Comparison of ENCODE assay signal across 9 mouse cellular contexts in genomic region chr10:77418138-77418537, GRCm38 (mm10). TPM values are rescaled to one million over a fixed set of nuclear protein-coding genes. Genes with fewer than 3 reads are reported as not detected.
A peak's percentile ranks its signal among the peaks of the same experiment; 100 is the strongest.
DNase-seq lines count a peak whose midpoint lies in the region; ATAC-seq and TF ChIP-seq lines count a peak whose summit lies in the region.
"Had no signal": no experiment of that assay in that cellular context is flagged by ENCODE, and none has a peak within 500 bp of the region (broad histone marks: within the 10 kb centered on the region; RNA-seq: fewer than 3 reads in every experiment).

Adarb1 (minus strand) TSS chr10:77418270.

- H3K27ac ChIP-seq in bone marrow macrophage, adult 2 months (ENCODE audit: insufficient read depth, low read depth, low read length): no peak within 1 kb of the TSS
- H3K27ac ChIP-seq in embryonic facial prominence, embryonic 15.5 days (replicated peaks): peak within 1 kb of the TSS; percentile 58
- H3K27ac ChIP-seq in limb, embryonic 12.5 days: no peak within 1 kb of the TSS
- H3K27ac ChIP-seq in midbrain, embryonic 14.5 days (replicated peaks; ENCODE audit: low read depth, low read length): peak within 1 kb of the TSS; percentile 82

- DNase-seq in A20 (ENCODE audit: low read depth, low spot score): peak; percentile 94
- DNase-seq in heart, adult 8-10 months (ENCODE audit: low spot score): peak; percentile 90
- DNase-seq in kidney, adult 8-10 months: peak; percentile 87 to 90
- DNase-seq in midbrain, embryonic 14.5 days: peak; percentile 97
- DNase-seq in spleen, adult 12 weeks (ENCODE audit: low spot score): peak; percentile 72

- H3K9ac ChIP-seq in embryonic facial prominence, embryonic 15.5 days: peak within 1 kb of the TSS; percentile 62
- H3K9ac ChIP-seq in limb, embryonic 12.5 days (replicated peaks): peak within 1 kb of the TSS; percentile 75
- H3K9ac ChIP-seq in midbrain, embryonic 14.5 days (replicated peaks; ENCODE audit: low read length): peak within 1 kb of the TSS; percentile 84

- H3K4me2 ChIP-seq in embryonic facial prominence, embryonic 15.5 days (replicated peaks): peak within 1 kb of the TSS; percentile 95
- H3K4me2 ChIP-seq in limb, embryonic 12.5 days: peak within 1 kb of the TSS; percentile 92
- H3K4me2 ChIP-seq in midbrain, embryonic 14.5 days (ENCODE audit: low read length): peak within 1 kb of the TSS; percentile 97

- H3K4me3 ChIP-seq in bone marrow macrophage, adult 2 months (ENCODE audit: insufficient read depth, low read length): peak within 1 kb of the TSS; percentile 73
- peak within 1 kb of the TSS; percentile 83 for H3K4me3 ChIP-seq in embryonic facial prominence, embryonic 15.5 days (replicated peaks)
- peak within 1 kb of the TSS; percentile 77 for H3K4me3 ChIP-seq in limb, embryonic 12.5 days (replicated peaks)
- peak within 1 kb of the TSS; percentile 77 for H3K4me3 ChIP-seq in midbrain, embryonic 14.5 days (replicated peaks; ENCODE audit: low read depth, low read length)

- peaks cover 19% of the 10 kb centered on the region for H3K27me3 ChIP-seq in embryonic facial prominence, embryonic 15.5 days
- H3K27me3 ChIP-seq in limb, embryonic 12.5 days: peaks cover 22% of the 10 kb centered on the region
- peaks cover 14% of the 10 kb centered on the region for H3K27me3 ChIP-seq in midbrain, embryonic 14.5 days (ENCODE audit: control insufficient read depth, insufficient read depth, low read length)

- no peak for TF ChIP-seq POLR2A in bone marrow macrophage, adult 2 months (IDR thresholded peaks at IDR 0.05; ENCODE audit: borderline replicate concordance, low read depth, low read length)

- peak; percentile 92 for ATAC-seq in embryonic facial prominence, embryonic 15.5 days (ENCODE audit: insufficient number of reproducible peaks, low FRiP score, low TSS enrichment, low read depth)
- peak; percentile 92 for ATAC-seq in limb, embryonic 12.5 days (ENCODE audit: insufficient number of reproducible peaks, insufficient read depth, low FRiP score, low TSS enrichment, low read depth)
- peak; percentile 94 for ATAC-seq in midbrain, embryonic 14.5 days (ENCODE audit: low FRiP score, low TSS enrichment)

- H3K9me3 ChIP-seq in embryonic facial prominence, embryonic 15.5 days (replicated peaks): no peaks in the 10 kb centered on the region
- H3K9me3 ChIP-seq in limb, embryonic 12.5 days: no peaks in the 10 kb centered on the region; the same call in 1 of the 2 replicates
- no peaks in the 10 kb centered on the region for H3K9me3 ChIP-seq in midbrain, embryonic 14.5 days (ENCODE audit: control insufficient read depth, low read length)

- H3K36me3 ChIP-seq in embryonic facial prominence, embryonic 15.5 days: no peaks in the 10 kb centered on the region
- H3K36me3 ChIP-seq in limb, embryonic 12.5 days: no peaks in the 10 kb centered on the region
- H3K36me3 ChIP-seq in midbrain, embryonic 14.5 days (ENCODE audit: control insufficient read depth, insufficient read depth, low read length): no peaks in the 10 kb centered on the region
- H3K36me3 ChIP-seq: G1E had no signal

- WGBS in embryonic facial prominence, embryonic 15.5 days: under 1% methylated on average over 57 of the region's 57 CpGs
- WGBS in limb, embryonic 12.5 days: under 1% methylated on average over 56 of the region's 57 CpGs
- WGBS in midbrain, embryonic 14.5 days: under 1% methylated on average over 56 of the region's 57 CpGs

- H3K4me1 ChIP-seq in bone marrow macrophage, adult 2 months (ENCODE audit: control insufficient read depth, insufficient read depth, low read length): peaks cover 7% of the 10 kb centered on the region
- peaks cover 17% of the 10 kb centered on the region for H3K4me1 ChIP-seq in embryonic facial prominence, embryonic 15.5 days
- H3K4me1 ChIP-seq in limb, embryonic 12.5 days (replicated peaks): peaks cover 16% of the 10 kb centered on the region
- peaks cover 10% of the 10 kb centered on the region for H3K4me1 ChIP-seq in midbrain, embryonic 14.5 days (ENCODE audit: control insufficient read depth, insufficient read depth, low read length)

- no peak for TF ChIP-seq CTCF in bone marrow macrophage, adult 2 months (IDR thresholded peaks at IDR 0.05; ENCODE audit: low read depth, low read length)

RNA-seq across cellular contexts. Expression of gene Adarb1, which starts in this region (rescaled TPM):
- 0.77 and 0.84 TPM in 2 replicates for polyA plus RNA-seq in bone marrow macrophage, adult 2 months (2012; ENCODE audit: insufficient read depth, insufficient read length, missing spikeins)
- 5.2 and 8.0 TPM in 2 replicates for polyA plus RNA-seq in embryonic facial prominence, embryonic 15.5 days (2015; fragmentation: Nextera tagmentation; extraction: Ambion mirVana)
- 10 to 100 TPM; 12.4 to 17.7 (median 16.4) TPM for total RNA-seq in heart, adult 8-10 months (2022)
- 6.4 and 7.6 TPM in 2 replicates for polyA plus RNA-seq in limb, embryonic 12.5 days (2016; fragmentation: Nextera tagmentation; extraction: Ambion mirVana)
- 12.1 and 14.4 TPM in 2 replicates for polyA plus RNA-seq in midbrain, embryonic 14.5 days (2014; fragmentation: Nextera tagmentation; extraction: Ambion mirVana)
- polyA plus RNA-seq: G1E had no signal

Comparison
In these comparisons a context has a peak if more than half of its experiments do, and no peak if none do; other contexts are left out.
1. H3K27ac ChIP-seq: peak in embryonic facial prominence, embryonic 15.5 days (single experiment) and midbrain, embryonic 14.5 days (single experiment); none in bone marrow macrophage, adult 2 months (single experiment) and limb, embryonic 12.5 days (single experiment).
2. Peak in every context shown above with its lines, with median percentiles within 50 percentile points of each other: DNase-seq, H3K4me3 ChIP-seq, ATAC-seq, H3K4me2 ChIP-seq and H3K9ac ChIP-seq.